Mouse (Mus musculus) neural tube, embryonic 10.5 days (tissue): Measurements from ENCODE around the gene Tmem104.

Source experiments
- DNase-seq: peaks from one replicate; pipeline ENCODE4 v3.0.0-alpha.2; 2017; ENCODE audit warnings: low spot score; ENCODE audit errors: extremely low spot score

Tmem104 gene

DNA sequence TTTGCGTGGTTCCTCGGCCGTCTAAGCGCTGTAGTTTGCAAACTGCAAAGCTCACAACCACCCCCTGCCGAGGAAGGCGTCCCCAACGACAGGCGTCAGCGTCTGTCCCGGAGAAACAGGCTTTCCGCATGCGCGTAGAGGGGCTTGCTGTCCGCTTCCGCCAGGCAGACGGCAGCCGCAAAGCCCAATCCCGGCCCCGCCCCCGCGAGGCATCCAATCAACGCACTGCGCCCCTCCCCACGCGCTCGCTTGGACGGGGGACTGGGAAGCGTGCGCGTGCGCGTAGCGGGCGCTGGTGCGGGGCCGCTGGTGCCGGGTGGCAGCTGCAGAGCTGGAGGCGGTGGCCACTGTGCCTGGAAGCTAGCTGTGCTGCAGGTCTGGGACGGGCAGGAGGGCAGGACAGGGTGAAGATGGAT lies at the start of gene Tmem104:
TSS of gene Tmem104 (plus strand) at position 264 of the 416 bp plus-strand sequence.
- DNase-seq: peak; percentile 98

DNA sequence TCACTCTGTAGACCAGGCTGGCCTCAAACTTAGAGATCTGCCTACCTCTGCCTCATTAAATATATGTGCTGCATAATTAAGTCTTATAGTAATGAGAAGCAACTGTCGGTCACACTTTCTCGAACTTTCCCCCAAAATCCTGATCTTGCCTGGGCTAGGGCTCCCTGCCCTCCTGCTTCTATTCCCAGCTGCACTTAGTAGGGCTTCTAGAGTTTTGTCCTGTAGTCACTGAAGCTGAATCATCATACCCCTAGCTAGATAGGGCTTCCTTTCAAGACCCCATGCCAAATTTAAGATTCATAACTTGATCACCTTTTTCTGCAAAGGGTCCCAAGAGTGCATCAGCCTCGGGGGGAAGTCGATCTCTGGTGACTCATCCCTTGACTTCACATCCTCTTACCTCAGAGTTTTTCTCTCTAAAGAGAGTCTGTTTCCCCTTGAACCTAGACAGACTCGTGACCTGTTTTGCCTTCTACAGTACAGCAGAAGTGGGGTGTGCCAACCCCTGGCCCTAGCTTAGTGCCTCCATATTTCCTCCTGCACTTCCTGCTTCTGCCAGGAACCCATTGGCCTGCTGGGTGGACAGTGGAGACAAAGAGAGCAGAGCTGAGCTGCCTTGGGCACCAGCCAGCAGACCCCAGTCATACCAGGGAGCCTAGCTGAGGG lies 48.6 kb upstream of the Tmem104 start:
- no peak for DNase-seq

DNA sequence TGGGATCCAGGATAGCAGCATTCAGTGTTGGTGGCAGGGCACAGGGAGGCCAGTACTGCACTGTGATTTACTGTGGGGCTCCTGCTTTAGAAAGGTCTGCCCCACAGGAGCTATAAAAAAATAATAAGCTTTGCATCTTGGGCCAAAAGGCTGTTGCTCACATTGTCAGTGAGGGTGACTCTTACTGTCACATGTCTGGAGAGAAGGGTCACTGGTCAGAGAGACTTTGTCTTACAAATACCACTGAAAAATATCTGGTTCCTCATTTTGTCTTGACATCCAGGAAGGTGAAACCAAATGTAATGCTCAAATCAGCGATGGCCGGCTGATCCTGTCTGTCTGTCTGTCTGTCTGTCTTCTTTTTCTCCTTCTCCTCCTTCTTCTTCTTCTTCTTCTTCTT lies 45.3 kb upstream of the Tmem104 start:
- DNase-seq: no peak

DNA sequence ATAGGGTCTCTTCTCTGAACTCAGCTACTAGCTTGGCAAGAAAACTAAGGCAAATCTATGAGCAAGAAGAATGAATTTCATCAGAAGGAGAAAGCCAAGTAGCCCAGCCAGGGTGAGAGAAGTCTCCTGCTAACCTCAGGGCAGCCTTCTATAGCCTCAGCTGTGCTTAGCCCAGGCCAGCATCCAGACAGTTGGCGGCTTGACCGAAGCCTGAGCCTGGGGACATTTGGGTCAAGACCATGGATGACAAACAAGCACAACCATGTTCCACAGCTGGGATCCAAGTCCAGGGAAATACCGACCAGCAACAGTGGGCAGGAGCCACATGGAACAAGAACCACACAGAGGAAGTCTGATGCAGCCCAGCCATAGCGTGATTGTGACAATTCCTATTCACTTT lies 39.5 kb upstream of the Tmem104 start:
- DNase-seq: no peak

DNA sequence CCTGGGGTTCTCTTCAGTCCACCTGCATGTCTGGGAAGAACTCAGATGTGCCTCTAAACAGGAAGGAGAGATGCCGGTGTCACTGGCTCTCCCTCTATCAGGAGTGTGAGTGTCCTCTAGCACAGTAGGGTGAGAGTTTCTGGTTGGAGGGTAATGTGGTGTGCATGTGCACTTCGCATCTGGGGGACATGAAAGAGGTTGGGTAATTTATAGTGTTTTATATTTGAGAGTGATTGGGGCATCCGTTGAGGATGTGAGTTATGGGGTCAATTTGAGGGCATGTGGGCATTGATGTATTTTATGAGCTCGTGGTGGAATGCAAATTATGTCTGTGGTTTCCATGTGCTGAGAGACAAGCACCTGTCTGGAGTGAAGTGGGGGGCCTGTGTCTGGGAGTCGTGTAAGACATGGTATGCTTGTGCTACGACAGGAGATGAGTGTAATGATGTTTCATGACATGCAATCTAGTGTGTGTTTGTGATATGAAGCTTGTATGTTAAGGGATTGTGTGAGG lies 36.5 kb upstream of the Tmem104 start:
- DNase-seq: no peak

DNA sequence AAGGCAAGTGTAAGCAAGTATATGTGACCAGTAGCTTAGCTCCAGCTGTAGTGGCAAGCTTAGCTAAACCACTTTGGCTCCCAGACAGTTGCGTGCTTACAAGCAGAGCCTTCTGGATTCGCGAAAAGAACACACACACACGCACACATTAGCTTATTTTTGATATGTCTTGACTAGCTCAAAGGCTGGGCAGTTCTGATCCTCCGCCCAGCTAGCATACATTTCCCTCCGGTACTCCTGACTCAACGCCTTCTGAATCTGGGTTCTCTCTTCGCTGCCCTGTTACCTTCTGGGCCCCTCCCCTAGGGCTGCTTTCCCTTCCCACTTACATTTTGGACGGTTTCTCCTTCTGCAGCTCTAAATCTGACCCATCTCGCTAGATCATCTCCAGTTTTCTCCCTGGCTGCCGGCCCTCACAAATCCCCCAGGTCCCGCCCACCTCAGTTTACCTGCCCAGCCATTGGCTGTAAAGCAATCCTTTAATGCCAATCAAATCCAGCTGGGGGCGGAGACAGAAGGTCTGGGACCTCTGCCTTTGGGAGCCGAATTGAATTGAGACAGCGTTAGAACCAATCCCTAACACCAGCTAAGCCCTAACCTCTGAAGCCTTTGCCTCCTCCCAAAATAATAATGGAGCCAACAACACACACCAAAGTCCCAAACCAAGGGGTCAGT lies 35.4 kb upstream of the Tmem104 start:
- peak; percentile 89 for DNase-seq

DNA sequence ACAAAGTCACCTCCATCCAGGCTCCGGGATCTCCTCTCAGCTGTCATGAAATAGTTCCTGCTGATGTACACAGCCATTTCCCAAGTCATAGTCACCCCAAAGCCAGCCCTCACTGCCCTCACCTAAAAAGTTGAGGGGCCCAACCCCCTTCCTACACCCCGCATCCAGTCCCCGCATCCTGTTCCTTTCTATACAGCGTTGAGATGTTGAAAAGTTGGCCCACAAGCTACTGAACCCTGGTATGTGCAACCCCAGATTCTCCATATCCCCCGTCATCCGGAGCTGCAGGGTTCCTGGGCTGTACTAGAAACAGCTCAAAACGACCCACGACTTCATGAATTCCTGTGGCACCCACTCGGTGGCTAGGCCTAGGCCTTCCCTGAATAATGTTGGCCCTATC lies 34.2 kb upstream of the Tmem104 start:
- no peak for DNase-seq

DNA sequence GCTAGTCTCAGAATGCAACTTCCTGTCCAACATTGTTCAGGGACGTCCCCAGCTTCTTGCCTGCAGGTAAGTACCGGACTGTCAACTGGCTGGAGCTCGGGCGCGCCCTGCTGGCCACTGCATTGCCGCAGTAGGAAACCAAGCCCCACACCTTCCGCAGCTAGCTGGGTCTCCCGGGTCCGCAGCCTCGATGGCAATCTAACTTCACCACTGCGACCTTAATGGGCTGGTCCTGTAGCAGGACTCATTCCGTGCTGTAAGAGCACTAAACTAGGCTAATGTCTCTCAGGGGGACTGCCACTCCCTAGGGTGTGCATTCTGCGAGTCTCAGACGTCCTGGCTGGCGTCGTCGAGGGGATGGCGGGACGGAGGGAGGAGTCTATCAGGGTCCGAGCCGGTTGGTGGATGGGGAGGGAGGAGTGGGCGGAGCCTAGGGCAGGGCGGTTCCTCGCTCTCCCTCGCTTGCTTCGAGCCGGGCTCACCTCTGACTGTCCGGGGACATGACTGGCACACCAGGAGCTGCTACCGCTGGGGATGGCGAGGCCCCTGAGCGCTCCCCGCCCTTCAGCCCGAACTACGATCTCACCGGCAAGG lies 33.5 kb upstream of the Tmem104 start:
- peak; percentile 83 for DNase-seq

DNA sequence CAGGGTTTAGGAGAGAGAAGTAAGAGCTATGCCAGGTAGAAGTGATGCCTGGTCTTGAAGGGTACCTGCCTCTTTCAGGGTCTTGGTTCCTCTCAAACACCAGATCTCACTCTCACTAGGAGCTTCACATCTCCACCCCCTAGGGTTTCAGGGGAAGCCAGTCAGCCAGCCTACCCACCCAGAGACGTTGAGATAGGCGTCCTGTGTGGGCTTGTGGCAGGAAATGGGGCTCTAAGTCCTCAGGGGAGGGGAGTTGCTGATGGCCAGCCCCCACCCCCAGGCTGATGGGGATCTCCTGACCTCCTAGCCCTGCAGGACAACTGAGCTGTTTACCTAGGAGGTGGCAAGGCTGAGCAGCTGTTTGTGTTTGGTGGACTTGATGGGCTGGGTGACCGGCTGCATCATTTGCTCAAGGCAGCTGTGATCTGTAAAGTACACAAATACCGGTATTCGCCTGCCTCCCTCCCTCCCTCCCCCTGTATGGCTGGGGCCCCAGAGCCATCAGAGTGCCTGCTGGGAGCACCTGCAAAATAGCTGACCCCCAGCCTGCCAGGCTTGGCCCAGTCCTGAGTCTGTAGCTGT lies 32.1 kb upstream of the Tmem104 start:
- DNase-seq: no peak

DNA sequence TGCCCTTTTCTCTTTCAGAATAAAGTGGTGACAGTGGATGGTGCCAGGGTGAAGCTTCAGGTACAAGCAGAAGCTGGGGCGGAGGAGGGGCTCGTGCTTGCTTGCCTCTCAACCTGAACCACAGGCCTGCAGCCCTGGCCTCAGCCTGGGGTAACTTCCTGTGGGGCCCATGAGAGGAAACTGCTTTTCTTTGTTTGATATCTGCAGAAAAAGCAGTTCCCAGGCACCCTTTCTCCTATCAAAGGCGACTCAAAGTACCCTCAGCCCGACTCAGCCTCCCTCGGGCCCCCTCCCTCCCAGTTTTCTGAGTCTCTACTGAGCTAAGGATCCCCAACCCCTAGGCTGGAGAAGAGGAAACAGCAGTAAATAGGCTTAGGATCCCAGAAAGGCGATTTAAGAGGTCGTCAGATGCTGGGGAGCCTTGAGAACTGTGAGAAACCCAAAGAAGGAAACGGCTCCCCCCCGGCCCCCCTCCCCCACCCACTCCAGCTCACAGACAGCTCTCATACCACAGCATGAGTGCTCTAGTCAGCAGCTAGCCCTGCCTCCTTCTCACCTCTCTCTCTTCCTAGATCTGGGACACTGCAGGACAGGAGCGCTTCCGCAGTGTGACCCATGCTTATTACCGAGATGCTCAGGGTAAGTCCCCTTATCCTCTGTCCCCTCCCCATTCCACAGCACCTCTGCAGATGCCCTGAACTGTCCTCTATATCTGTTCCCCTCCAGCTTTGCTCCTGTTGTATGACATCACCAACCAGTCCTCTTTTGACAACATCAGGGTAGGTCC lies 29.2 kb upstream of the Tmem104 start:
- DNase-seq: no peak

DNA sequence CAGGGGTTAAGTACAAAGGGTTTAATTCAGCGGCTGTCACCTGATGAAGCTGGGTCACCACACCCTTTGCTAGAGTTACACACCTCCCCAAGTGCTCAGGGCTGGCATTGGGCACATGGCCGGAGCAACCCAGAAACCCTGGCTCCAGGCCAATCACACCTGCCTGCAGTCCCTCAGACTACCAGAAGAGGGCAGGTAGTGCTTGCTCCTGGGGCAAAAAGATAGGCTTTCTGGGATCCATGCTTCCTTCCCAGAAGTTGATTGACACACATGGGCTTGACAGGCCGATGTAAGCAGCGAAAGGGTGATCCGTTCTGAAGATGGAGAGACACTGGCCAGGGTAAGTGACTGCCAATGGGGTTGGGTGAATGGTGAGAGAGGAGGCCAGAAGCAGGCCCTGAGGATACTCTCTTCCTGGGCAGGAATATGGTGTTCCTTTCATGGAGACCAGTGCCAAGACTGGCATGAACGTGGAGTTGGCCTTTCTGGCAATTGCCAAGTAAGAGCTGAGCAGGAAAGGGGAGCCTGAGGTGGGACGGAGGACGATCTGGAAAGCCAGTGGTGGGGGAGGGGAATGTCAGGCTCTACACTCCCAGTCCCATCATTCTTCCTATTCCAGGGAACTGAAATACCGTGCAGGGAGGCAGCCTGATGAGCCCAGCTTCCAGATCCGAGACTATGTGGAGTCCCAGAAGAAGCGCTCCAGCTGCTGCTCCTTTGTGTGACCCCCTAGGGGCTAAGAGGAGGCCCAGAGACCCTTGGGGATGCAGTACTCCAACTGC lies 27.1 kb upstream of the Tmem104 start:
- DNase-seq: peak; percentile 69

DNA sequence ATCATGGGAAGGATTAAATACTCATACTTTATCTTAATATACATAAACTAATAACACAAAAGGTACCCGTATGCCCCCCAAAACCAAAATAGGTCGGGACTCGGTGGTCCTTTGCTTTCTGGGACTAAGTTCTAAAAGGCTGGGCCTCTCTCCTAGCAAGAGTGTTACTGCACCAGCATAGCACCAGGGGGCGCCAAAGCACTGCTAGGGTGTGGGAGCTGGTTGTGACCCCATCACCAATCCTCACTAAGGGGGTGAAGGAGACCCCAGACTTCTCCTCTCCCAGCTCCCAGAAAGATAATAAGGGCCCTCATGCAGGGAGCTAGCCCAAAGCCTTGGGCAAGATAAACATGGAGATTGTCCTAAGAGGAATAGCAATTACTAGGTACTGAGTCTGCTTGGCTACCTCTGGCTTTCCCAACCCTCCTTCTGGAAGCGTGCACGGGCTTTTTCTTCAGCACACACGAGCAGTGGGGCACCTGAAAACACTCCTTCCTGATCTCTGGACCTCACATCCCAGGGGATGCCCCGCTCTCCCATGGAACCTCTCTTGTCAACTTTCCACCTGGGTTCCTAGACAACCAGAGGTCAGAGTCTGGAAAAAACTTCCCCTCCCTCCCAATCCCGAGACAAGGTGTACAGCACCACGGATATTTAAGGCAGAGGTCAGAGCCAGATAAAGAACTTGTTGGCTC lies 26.3 kb upstream of the Tmem104 start:
- peak; percentile 81 for DNase-seq

DNA sequence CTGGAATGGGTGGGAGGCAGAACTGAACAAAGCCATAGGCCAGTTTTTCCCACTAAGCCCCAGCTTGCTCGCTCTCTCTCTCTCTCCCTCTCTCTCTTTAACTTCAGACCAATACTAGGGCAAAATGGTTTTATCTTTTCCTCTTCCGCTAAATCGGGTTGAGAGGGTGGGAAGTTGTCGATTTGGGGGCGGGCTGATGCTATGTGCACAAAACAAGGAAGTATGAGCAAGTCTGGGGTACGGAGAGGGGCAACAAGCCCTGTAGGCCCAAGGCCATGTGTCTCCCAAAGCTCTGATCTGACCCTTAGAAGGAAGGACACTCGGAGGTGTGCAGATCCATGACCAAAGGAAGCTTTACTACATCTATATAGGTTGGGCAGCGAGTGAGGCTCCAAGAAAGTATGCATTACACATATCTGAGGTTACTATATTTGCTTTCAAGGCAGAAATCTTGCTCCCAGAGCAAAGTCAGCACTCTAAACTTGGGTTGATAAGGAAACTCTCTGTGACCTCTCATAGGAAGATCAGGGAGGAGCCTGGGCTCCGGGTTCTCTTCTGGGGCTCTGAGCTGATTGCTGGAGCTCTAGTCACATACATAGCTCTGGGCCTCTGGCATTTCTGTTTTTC lies 25.6 kb upstream of the Tmem104 start:
- no peak for DNase-seq

DNA sequence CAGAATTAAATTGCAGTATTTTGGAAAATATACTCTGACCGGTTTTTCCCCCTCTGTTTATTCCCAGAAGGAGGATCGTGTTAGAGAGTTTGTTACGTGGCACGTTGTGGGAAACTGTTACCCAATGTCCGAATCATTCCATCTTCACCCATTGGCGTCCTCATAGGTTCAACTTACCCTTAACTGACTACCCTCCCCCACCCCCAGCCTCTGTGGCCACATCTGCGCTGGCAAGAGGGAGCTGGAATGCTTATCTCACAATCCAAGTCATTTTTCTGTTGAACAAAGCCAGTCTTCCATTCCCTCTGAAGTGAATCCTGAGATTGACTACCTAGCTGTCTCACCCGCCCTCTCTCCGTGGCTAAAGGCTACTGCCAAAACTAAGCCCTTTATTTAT lies 25.1 kb upstream of the Tmem104 start:
- no peak for DNase-seq

DNA sequence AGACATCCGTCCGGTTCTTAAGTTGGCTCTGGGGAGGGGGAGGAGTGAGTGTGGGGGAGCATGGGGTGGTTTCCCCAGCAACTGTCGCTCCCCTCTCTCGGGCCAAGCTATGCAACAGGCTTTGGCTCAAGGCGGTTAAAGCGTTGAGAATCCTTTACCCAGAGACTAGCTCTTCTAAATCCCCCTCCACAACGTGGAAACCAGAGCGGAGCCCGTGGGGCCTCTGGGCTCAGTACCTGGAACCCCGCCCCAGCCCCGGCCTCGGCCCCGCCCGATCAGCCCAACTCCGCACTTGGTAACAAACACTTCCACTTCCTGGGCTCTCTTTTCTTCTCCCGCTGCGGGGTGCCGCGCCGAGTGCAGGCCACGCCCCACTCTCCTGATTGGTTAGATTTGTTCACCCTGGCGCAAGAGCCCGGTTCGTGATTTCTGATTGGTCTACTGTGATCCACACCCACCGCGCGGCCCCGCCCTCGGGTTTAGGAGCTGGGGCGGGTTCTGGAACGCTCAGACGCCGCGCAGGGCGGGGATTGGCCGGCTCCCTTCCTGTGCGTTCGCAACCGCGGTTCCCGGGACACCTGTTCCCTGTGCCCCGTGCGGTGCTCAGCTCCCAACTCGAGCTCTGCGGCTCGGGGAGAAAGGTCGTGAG lies 24.3 kb upstream of the Tmem104 start, which contains the start of gene Slc9a3r1:
TSS of gene Slc9a3r1 (plus strand) at position 510 of the 649 bp plus-strand sequence.
- DNase-seq: peak; percentile 97

DNA sequence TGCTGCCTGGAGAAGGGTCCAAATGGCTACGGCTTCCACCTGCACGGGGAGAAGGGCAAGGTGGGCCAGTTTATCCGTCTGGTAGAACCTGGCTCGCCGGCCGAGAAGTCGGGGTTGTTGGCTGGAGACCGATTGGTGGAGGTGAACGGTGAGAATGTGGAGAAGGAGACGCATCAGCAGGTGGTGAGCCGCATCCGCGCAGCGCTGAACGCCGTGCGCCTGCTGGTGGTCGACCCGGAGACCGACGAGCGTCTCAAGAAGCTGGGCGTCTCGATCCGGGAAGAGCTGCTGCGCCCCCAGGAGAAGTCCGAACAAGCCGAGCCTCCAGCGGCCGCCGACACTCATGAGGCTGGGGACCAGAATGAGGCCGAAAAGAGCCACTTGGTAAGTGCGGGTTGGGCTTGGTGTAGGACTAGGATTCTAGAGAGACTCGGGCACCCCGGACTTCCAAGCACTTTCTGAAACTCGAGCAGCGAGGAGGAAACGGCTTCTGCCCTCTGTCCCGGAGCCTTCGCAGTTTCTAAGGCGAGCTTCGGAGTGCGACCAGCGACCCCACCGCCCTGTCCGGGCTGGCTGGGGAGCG lies 23.6 kb upstream of the Tmem104 start:
- DNase-seq: no peak

DNA sequence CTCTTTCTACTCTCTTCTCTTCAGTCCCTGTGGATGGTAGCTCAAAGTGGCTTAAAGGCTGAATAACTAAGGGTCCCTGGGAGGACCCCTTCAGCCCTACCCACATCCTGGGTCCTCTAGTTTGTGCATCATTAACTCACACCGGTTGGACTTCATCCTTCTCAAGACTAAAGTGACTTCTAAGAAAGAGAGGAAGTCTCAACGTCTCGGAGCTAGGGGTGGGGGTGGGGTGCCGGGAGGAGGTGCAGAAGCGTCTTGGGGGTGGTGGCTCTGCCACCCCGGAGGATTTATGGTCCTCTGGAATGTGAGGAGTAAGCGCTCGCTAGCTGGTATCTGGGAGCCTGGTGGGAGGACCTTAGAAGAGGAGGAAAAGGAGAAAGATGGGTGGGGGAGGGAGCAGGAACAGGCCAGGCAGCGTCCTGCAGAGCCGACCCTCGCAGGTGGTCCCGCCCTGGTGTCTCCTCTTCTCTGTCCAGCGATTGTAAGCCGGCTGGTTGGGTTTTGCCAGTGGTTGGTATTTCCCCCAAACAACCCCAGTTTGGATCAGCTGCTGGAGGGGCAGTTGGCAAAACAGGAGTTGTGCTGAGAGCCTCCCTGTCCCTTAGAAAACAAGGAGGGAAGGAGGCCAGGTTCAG lies 22.8 kb upstream of the Tmem104 start:
- DNase-seq: no peak

DNA sequence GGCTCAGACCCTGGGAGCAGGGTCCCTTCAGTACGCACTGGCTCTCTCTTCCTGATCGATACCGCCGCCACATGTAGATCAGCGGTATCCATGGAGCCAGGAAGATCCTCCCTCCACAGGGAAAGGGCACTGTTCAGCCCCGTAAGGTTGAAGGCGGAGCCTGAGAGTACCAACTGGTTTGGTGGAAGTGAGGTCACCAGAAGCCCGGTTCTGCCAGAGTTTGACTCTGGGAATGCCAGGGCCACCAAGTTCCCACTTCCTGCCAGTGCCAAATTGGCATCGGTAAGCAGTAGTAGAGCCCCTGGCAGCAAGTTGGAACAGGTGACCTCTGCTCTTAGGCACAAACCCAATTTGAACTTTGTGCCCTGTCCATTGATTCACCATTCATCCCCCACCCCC lies 22.3 kb upstream of the Tmem104 start:
- no peak for DNase-seq
